Mouse (Mus musculus) heart, embryonic 13.5 days (tissue): ENCODE data around the gene Apol10a. TPM values are rescaled to one million over a fixed set of nuclear protein-coding genes. Genes with fewer than 3 reads are reported as not detected.
"Not testable (repeated sequence)": the region's sequence is repeated elsewhere in the genome, so short reads cannot be mapped to it uniquely, and the experiment has no call there.

ENCODE experiments used
- ATAC-seq: fragments of 200-750 bp; cut with Nextera tagmentation; 2 replicates; pipeline ENCODE4 v1.8.0; 2017; ENCODE audit warnings: moderate TSS enrichment; ENCODE audit not compliant: insufficient number of reproducible peaks, low FRiP score, low TSS enrichment; ENCODE audit errors: extremely low read depth
- H3K27ac ChIP-seq: fragments of 300-500 bp; sonication (generic); replicated peaks from 2 replicates; pipeline ENCODE4 v1.5.1; 2015; ENCODE audit warnings: moderate library complexity, mild to moderate bottlenecking, inconsistent platforms
- H3K27me3 ChIP-seq: fragments of 300-500 bp; sonication (generic); replicated peaks from 2 replicates; pipeline ENCODE4 v1.6.1; 2015; ENCODE audit warnings: mild to moderate bottlenecking, inconsistent platforms
- H3K36me3 ChIP-seq: fragments of 300-500 bp; sonication (generic); 2 replicates; pipeline ENCODE4 v1.6.1; 2015; ENCODE audit warnings: mild to moderate bottlenecking, inconsistent platforms
- H3K4me1 ChIP-seq: fragments of 300-500 bp; sonication (generic); 2 replicates; pipeline ENCODE4 v1.6.1; 2015; ENCODE audit warnings: inconsistent platforms
- H3K4me2 ChIP-seq: fragments of 300-500 bp; sonication (generic); 2 replicates; pipeline ENCODE4 v1.6.1; 2015; ENCODE audit warnings: inconsistent platforms, mild to moderate bottlenecking, moderate library complexity
- H3K4me3 ChIP-seq: fragments of 300-500 bp; sonication (generic); 2 replicates; pipeline ENCODE4 v1.5.1; 2015; ENCODE audit warnings: moderate library complexity, mild to moderate bottlenecking, inconsistent platforms
- H3K9ac ChIP-seq: fragments of 300-500 bp; sonication (generic); 2 replicates; pipeline ENCODE4 v1.6.1; 2015; ENCODE audit warnings: inconsistent platforms, mild to moderate bottlenecking, moderate library complexity
- H3K9me3 ChIP-seq: fragments of 300-500 bp; sonication (generic); 2 replicates; pipeline ENCODE4 v1.6.1; 2016; ENCODE audit warnings: inconsistent platforms
- WGBS: fragments of 180-500 bp; shearing (Covaris S2); methylation state at CpG from one replicate; pipeline ENCODE4 v1.1.7; 2015; ENCODE audit warnings: mixed read lengths; 5-methylcytosine and 5-hydroxymethylcytosine counted together
- polyA plus RNA-seq: library from polyadenylated mRNA; unstranded; fragments of >200 nt; fragmentation: Nextera tagmentation; extraction: Ambion mirVana; gene quantifications from 2 replicates; pipeline ENCODE4 v1.2.1, GENCODE M21; 2015

The Apol10a gene
- polyA plus RNA-seq, result not detected in 2 replicates

GRCm38 (mm10) chr15:77476693-77477092 is at the start of gene Apol10a:
Gene Apol10a (plus strand): TSS chr15:77477047.
- H3K4me3 ChIP-seq, H3K9me3 ChIP-seq, H3K36me3 ChIP-seq, ATAC-seq, H3K27ac ChIP-seq, H3K4me1 ChIP-seq, H3K9ac ChIP-seq, H3K4me2 ChIP-seq, H3K27me3 ChIP-seq: not testable (repeated sequence)
- WGBS, result 57% methylated on average over 2 of the region's 2 CpGs

GRCm38 (mm10) chr15:77428690-77429448 is 48.0 kb upstream of the Apol10a start:
- 38% methylated on average over 9 of the region's 10 CpGs for WGBS
- ATAC-seq, H3K4me2 ChIP-seq, H3K4me3 ChIP-seq, H3K27ac ChIP-seq, H3K4me1 ChIP-seq, H3K27me3 ChIP-seq, H3K36me3 ChIP-seq, H3K9me3 ChIP-seq, H3K9ac ChIP-seq: not testable (repeated sequence)

- H3K27me3 ChIP-seq, H3K4me1 ChIP-seq, H3K36me3 ChIP-seq, H3K27ac ChIP-seq, H3K4me3 ChIP-seq, H3K9me3 ChIP-seq, H3K9ac ChIP-seq, H3K4me2 ChIP-seq, ATAC-seq: not testable (repeated sequence)
- 72% methylated on average over 8 of the region's 8 CpGs for WGBS
Observed at GRCm38 (mm10) chr15:77444746-77445145, 32.1 kb upstream of the Apol10a start.

GRCm38 (mm10) chr15:77445668-77446067 is 31.2 kb upstream of the Apol10a start:
- H3K4me3 ChIP-seq, H3K36me3 ChIP-seq, H3K27me3 ChIP-seq, H3K27ac ChIP-seq, H3K4me1 ChIP-seq, H3K9ac ChIP-seq, ATAC-seq, H3K9me3 ChIP-seq, H3K4me2 ChIP-seq: not testable (repeated sequence)
- 75% methylated on average over 1 of the region's 1 CpGs for whole genome bisulfite sequencing

- H3K9me3 ChIP-seq, H3K27me3 ChIP-seq, H3K27ac ChIP-seq, ATAC-seq, H3K36me3 ChIP-seq, H3K4me2 ChIP-seq, H3K4me1 ChIP-seq, H3K9ac ChIP-seq, H3K4me3 ChIP-seq: not testable (repeated sequence)
- WGBS, result 88% methylated on average over 2 of the region's 2 CpGs
Observed at GRCm38 (mm10) chr15:77447392-77447791, 29.5 kb upstream of the Apol10a start, which contains the start of gene Apol7b. Gene Apol7b (minus strand): TSS chr15:77447492.

- not testable (repeated sequence) for H3K27me3 ChIP-seq, H3K4me3 ChIP-seq, H3K36me3 ChIP-seq, H3K27ac ChIP-seq, H3K4me2 ChIP-seq, H3K9me3 ChIP-seq, ATAC-seq, H3K9ac ChIP-seq, H3K4me1 ChIP-seq
- 41% methylated on average over 10 of the region's 10 CpGs for WGBS
Observed at GRCm38 (mm10) chr15:77449927-77450326, 26.9 kb upstream of the Apol10a start.

GRCm38 (mm10) chr15:77474699-77475390 is 2.0 kb upstream of the Apol10a start:
- not testable (repeated sequence) for H3K9ac ChIP-seq, H3K27me3 ChIP-seq, H3K9me3 ChIP-seq, H3K4me1 ChIP-seq, H3K4me3 ChIP-seq, ATAC-seq, H3K27ac ChIP-seq, H3K4me2 ChIP-seq, H3K36me3 ChIP-seq
- WGBS, result 70% methylated on average over 7 of the region's 7 CpGs

- peaks cover 8% of the 10 kb centered on the region; the same call in 1 of the 2 replicates for H3K27me3 ChIP-seq
- H3K36me3 ChIP-seq, result no peaks in the 10 kb centered on the region
- ATAC-seq, result no peak
- 69% methylated on average over 4 of the region's 4 CpGs for WGBS
- H3K9me3 ChIP-seq, result no peaks in the 10 kb centered on the region
- H3K4me1 ChIP-seq, result no peaks in the 10 kb centered on the region
- H3K9ac ChIP-seq, result no peak overlapping the region
- no peak overlapping the region for H3K4me3 ChIP-seq
- H3K4me2 ChIP-seq, result no peak overlapping the region
- H3K27ac ChIP-seq, result no peak overlapping the region
Observed at GRCm38 (mm10) chr15:77482140-77482794, 5.4 kb downstream of the Apol10a start.

GRCm38 (mm10) chr15:77493181-77493580 is 16.3 kb downstream of the Apol10a start:
- H3K4me3 ChIP-seq, H3K9ac ChIP-seq, H3K27me3 ChIP-seq, H3K4me2 ChIP-seq, H3K9me3 ChIP-seq, H3K36me3 ChIP-seq, H3K27ac ChIP-seq, ATAC-seq, H3K4me1 ChIP-seq: not testable (repeated sequence)
- WGBS, result no CpG with 5 or more reads among the region's 1 CpGs

- not testable (repeated sequence) for H3K27me3 ChIP-seq, H3K4me3 ChIP-seq, ATAC-seq, H3K4me2 ChIP-seq, H3K27ac ChIP-seq, H3K9me3 ChIP-seq, H3K9ac ChIP-seq, H3K4me1 ChIP-seq, H3K36me3 ChIP-seq
- WGBS, result 55% methylated on average over 1 of the region's 1 CpGs
Observed at GRCm38 (mm10) chr15:77494694-77495093, 17.8 kb downstream of the Apol10a start.

GRCm38 (mm10) chr15:77507966-77508365 is 31.1 kb downstream of the Apol10a start, which contains the start of gene Apol11a:
Gene Apol11a (plus strand): TSS chr15:77508271.
- not testable (repeated sequence) for H3K4me2 ChIP-seq, H3K9me3 ChIP-seq, H3K36me3 ChIP-seq, H3K4me1 ChIP-seq, H3K4me3 ChIP-seq, H3K9ac ChIP-seq, H3K27ac ChIP-seq, H3K27me3 ChIP-seq, ATAC-seq
